Mouse (Mus musculus) right cerebral cortex, postnatal 14 days (tissue): ENCODE data around the gene Amer2.

Experiments used
- DNase-seq: peaks from one replicate; pipeline ENCODE4 v3.0.0; 2022

Amer2 gene

DNA sequence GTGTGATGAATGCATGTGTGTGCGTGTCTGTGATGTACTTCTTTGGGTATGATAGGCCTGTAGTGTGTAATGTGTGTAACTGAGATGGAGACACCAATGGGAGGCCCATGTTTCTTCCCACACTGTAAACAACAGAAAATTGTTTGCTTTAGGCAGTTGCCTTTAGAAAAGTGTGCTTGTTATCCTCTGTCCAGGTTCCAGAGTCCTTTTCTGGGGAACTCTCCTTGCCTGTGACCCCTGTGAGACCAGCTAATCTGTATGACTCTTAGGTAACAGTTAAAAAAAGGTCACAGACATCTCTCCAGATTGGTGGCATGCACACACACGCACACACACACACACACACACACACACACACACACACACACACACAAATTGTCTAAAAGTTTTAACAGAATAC, 15.3 kb downstream of the Amer2 start:
- no peak for DNase-seq

DNA sequence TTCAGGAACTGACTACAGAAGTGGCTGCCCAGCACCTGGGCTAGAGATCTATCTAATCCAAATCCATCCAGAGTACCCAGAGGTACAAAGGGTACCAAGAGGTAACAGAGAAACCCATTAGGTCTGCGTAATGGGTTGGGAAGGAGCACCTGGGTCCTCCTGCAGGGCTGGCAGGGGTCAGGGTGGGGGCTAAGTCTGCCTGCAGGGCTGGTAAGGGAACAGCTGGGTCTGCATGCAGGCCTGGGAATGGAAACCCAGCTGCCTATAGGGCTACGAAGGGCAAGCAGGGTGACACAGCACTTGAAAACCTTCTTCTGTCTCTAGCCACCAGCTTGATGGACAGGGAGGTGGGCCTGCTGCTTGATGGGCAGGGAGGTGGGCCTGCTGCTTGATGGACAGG, 19.1 kb downstream of the Amer2 start:
- DNase-seq: no peak

DNA sequence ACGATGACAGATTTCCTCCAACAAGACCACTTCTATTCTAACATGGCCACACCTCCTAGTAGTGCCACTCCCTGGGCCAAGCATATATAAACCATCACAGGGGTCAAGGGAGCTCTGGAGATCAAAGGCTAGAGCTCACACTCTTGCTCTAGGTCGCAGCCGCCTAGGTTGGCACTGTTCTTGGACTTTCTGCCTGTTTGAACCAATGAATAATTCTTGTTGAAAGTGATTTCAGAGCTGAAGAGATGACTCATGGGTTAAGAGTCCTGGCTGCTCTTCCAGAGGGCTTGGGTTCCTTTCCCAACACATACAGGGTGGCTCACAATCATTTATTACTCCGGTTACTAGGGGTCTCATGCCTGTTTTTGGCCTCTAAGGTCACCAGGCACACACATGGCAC, 24.3 kb downstream of the Amer2 start:
- no peak for DNase-seq

DNA sequence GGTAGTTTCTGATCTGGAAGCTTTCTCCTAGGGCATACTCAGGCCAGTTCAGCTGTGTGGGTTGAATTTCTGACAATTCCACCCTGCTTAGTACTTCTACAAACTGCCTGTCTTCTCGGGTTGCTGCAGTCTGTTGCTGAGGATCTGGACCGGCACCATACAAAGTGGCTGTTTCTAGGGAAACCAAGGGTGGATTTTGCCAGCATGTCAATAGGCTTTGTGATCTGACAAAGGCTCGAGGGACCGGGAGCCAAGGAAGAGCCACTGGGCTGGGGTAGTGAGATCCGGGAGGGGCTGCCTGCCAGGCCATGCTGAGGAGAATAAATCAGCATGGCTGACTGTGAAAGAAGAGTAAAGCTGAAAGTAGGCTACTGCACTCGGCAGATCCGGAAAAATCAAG, 25.8 kb downstream of the Amer2 start:
- peak; percentile 33 for DNase-seq

DNA sequence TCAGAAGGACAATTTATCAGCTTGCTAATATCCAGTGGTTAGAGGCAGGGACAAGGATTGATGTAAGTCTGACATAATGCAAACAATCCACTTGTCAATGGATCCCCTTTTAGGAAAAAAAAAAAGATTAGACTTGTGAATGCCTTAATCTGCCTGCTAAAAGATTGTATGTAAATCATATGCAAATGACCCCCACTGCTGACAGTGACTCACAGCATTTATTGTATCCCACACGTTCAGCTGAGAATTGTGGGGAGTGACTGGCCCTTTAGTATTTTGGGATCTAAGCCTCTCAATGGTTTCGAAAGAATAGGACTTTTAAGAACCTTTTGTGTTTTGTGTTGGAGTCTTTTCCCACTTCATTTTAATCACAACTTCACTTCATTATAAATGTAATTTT, 30.2 kb downstream of the Amer2 start:
- no peak for DNase-seq

DNA sequence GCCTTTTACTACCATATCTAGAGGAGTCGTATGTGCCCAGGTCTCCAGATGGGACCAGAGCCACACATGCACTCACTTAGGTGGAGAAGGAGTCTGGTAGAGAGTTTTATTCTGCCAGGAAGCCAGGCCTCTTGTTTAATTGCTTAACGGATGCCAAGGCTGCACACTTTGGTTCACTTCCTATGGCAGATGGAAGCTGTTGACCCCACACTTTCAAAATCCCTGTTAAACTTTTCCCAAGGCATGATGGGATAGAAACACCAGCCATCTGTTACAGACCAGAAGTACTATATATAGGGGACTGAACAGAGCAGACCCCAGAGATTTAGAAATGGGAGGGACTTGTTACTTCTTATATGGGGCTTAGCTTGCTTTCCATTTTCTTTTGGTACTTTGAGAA, 32.8 kb downstream of the Amer2 start:
- no peak for DNase-seq

GRCm38 (mm10) chr14:60406543-60406942, 33.5 kb downstream of the Amer2 start:
- no peak for DNase-seq

DNA sequence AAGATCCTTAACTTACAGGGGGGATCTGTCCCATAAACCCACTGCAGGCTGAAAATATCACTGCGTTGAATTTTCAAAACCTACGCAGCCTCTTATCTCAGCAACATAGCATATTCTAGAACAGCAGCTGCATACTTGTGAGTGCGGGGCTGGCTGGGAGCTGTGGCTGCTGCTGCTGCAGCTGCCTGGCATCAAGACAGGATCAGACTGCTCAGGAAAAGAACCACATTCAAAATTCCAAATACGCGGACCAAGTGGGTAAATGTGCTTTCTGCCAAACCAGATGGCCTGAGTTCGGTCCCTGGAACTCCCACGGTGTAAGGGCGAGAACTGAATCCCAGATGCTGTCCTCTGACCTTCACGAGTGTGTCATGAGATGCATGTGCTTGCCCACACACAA, 34.3 kb downstream of the Amer2 start:
- no peak for DNase-seq

DNA sequence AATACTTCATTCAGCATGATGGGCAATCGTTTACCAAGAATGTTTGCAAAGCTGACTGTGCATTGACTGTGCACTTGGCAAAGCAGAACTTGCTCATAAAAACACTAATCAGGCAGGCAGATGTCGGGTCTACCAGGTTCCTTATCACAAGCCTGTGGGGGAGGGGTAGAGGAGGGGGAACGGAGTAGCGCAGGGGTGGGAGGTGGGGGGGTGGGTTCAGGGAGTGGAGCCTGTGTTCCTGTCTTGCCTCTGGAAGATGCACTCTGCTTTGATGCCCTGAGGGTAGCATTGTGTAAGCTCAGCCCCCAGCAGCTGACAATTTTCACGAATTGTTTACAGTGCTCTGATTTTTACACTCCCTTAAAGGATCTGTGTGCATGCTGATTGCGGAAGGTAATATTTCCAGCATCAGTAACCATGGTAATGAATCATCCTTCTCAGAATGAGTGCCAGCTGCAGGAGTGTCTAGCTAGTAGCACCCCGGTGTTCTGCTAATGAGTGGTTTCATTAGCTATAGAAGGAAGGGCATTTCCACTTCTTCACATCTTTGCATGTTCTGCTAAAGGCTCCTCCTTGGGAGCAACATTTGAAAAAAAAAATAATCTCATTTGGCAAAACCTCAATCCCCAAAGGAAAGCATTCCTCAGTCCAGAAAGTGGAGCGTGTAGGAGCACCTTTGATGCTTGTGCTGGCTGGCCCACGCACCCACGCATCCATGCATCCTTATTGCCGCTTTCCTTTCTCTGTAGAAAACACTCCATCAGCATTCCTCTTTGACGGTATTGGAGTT, 36.8 kb downstream of the Amer2 start:
- no peak for DNase-seq

DNA sequence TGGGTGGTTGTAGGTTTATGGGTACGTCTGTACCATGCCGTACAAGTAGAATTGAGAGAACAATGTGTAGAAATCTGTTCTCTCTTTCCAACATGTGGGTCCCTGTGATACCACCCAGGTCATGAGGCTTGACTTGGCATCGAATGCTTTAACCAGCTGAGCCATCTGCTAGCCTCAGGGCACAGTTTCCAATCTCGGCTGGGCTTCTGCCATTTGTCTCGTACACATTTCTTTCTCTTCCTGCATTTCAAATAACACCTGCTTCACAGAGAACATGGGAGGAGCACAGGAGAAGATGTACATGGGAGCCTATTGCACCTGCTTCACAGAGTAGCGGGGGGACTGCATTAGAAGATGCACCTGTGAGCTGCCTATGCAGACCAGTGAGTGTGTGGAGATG, 38.2 kb downstream of the Amer2 start:
- no peak for DNase-seq

DNA sequence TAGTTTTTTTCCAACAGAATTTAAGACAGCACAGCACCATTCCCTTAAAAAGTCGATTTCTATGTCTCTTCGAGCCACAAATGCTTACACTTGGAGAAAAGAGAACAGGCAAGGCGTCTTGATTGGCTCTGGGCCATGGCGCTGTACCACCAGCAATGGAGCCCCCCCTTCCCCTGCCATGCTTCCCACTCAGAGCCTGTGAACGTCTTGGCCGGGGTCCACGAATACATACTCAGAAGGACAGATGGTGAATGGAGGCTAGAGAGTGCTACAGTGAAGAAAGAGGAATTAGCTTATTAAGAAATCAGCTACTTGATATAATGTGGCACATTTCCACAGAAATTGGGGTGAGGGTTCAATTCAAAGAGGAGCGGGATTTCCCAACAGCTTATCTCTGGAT, 41.6 kb downstream of the Amer2 start:
- peak; percentile 92 for DNase-seq

DNA sequence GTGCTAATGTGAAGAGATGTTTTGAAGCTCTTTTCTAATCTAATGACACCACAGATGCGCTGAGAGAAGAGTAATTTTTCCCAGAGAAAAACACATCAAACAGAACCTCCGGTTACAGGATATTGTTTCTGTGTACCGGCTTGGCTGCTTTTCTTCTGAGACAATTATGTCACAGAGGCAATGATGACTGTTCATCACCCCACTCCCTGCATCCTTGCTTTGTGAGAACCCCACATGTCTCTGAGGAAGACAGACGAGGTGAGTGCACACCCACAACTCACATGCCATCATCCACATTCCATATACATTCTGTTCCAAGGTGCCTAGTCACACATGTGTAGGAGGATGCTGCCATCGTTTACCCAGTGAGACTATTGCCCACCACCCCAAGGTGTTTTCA, 44.9 kb downstream of the Amer2 start:
- no peak for DNase-seq

DNA sequence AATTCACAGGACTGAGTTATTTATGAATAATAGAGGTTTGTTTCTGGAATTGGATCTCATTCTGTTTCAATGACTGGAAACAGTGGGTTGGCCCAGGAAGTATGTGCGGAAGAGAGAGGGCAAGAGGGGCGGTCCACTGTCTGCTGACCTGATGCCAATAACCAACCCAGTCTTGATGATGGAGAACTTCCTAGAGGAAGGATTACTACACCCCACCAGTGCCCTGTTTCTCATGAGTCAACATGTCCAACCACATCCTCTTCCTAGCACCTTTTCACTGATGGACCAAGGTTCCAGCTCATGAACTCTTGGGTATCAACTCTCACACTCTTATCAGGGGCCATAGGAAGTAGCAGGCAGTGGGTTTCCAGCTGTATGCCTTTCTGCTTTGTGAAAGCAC, 49.9 kb downstream of the Amer2 start:
- DNase-seq: no peak

GRCm38 (mm10) chr14:60424174-60424573, 51.1 kb downstream of the Amer2 start:
- DNase-seq: no peak

DNA sequence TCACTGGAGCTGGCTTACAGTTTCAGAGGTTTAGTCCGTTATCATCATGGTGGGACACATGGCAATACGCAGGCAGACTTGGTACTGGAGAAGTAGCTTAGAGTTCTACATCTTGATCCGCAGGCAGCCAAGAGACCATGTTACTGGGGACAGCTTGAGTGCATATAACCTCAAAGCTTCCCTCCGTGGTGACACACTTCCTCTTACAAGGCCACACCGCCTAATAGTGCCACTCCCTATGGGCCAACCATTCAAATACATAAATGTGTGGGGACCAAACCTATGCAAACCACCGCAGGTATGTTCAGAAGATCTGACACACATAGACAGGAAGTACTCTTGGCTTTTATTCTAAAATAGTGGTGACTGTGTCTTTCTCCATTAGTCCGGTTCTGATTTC, 52.5 kb downstream of the Amer2 start:
- DNase-seq: no peak

DNA sequence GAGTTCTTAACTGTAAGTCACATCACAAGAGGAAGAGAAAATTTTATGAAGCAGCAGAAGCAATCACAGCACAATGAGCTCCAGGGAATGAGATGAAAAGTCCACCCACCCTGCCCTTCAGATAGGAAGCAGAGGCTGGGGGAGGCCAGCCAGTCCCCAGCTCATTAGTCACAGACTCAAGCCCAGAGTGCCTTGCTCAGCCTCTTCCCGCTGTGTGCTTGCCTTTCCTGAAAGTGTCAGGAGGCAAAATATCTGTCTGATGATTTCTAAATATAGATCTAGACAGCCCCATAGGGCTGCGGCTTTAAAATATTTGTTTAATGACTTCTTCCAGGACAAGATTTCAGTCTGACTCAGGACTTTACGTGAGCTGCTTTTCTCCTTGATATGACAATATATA, 54.8 kb downstream of the Amer2 start:
- no peak for DNase-seq

- no peak for DNase-seq
These were observed 56.5 kb downstream of the Amer2 start for GRCm38 (mm10) chr14:60429513-60429912.

- DNase-seq: no peak
These were observed 58.5 kb downstream of the Amer2 start for GRCm38 (mm10) chr14:60431515-60431914.

DNA sequence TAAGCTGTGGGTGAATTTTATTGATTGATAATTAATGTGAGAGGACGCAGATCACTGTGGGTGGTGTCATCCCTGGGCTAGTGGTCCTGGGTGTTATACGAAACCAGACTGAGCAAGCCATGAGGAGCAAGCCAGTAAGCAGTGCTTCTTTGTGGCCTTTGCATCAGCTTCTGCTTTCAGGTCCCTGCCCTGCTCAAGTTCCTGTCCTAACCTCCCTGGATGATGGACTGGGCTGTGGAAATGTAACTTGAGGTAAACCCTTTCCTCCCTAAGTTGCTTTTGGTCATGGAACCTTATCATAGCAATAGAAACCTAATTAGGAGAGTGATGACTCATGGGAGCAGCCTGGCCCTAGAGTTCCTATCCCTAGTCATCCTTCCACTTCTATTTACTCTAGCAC, 59.1 kb downstream of the Amer2 start:
- DNase-seq: no peak

GRCm38 (mm10) chr14:60435515-60435914, 62.5 kb downstream of the Amer2 start:
- peak; percentile 49 for DNase-seq

DNA sequence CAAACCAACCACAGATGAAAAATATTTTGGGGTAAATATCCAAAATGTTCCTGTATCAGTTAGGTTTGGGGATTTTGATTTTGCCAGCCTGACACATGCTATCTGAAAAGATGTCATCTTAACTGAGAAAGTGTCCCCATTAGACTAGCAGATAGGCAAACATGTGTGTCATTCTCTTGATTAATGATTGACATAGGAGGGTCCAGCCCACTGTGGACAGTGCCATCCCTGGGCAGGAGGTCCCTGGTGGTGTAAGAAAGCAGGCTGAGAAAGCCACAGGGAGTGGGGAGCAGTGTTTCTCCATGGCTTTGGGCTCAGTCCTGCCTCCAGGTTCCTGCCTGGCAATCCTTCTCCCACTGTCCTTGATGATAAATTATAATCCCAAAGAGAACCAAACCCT, 63.3 kb downstream of the Amer2 start:
- no peak for DNase-seq
